In genomic region chr4:155487746-155488145, GRCm38 (mm10) we compare ENCODE assay signal across 8 mouse cellular contexts. TPM values are rescaled to one million over a fixed set of nuclear protein-coding genes. Genes with fewer than 3 reads are reported as not detected.
A peak's percentile ranks its signal among the peaks of the same experiment; 100 is the strongest.
DNase-seq lines count a peak whose midpoint lies in the region; ATAC-seq lines count a peak whose summit lies in the region.

No protein-coding gene starts in this region.

- peak overlapping the region; percentile 14; the same call in 1 of the 2 replicates for H3K9ac ChIP-seq in kidney, embryonic 16.5 days (replicated peaks; ENCODE audit: low read length)
- H3K9ac ChIP-seq in hindbrain, embryonic 14.5 days, result no peak overlapping the region; the same call in 1 of the 2 replicates
- no peak overlapping the region for H3K9ac ChIP-seq in midbrain, embryonic 14.5 days (replicated peaks; ENCODE audit: low read length)

- H3K27ac ChIP-seq in kidney, embryonic 16.5 days (ENCODE audit: low read length), result peak overlapping the region; percentile 90
- H3K27ac ChIP-seq in brown adipose tissue, adult 24 weeks (replicated peaks; ENCODE audit: low read depth, low read length), result peak overlapping the region; percentile 91
- H3K27ac ChIP-seq in hindbrain, embryonic 14.5 days, result peak overlapping the region; percentile 59; the same call in 1 of the 2 replicates
- H3K27ac ChIP-seq in midbrain, embryonic 14.5 days (replicated peaks; ENCODE audit: low read depth, low read length), result peak overlapping the region; percentile 27; the same call in 1 of the 2 replicates

- H3K4me2 ChIP-seq in kidney, embryonic 16.5 days (replicated peaks; ENCODE audit: low read depth, low read length), result peak overlapping the region; percentile 9; the same call in 1 of the 2 replicates
- H3K4me2 ChIP-seq in hindbrain, embryonic 14.5 days (replicated peaks), result no peak overlapping the region
- no peak overlapping the region for H3K4me2 ChIP-seq in midbrain, embryonic 14.5 days (ENCODE audit: low read length)

- DNase-seq in kidney, adult 11 months, result no peak
- no peak for DNase-seq in hindbrain, embryonic 14.5 days (ENCODE audit: low spot score)
- DNase-seq in midbrain, embryonic 14.5 days, result no peak
- no peak for DNase-seq in testis, postnatal 10 days (ENCODE audit: low spot score)
- DNase-seq in cerebellum, adult 9-10 months, result no peak
- DNase-seq in gastrocnemius, adult 18-20 months (ENCODE audit: low spot score), result no peak

- peaks cover 38% of the 10 kb centered on the region for H3K4me1 ChIP-seq in kidney, embryonic 16.5 days (ENCODE audit: insufficient read depth, low read length)
- H3K4me1 ChIP-seq in brown adipose tissue, adult 24 weeks (ENCODE audit: control insufficient read depth, insufficient read depth, insufficient read length, low read length), result peaks cover 51% of the 10 kb centered on the region
- H3K4me1 ChIP-seq in hindbrain, embryonic 14.5 days (replicated peaks; ENCODE audit: control insufficient read depth, insufficient read depth, low read length), result peaks cover 19% of the 10 kb centered on the region
- peaks cover 17% of the 10 kb centered on the region for H3K4me1 ChIP-seq in midbrain, embryonic 14.5 days (ENCODE audit: control insufficient read depth, insufficient read depth, low read length)

- H3K9me3 ChIP-seq in kidney, embryonic 16.5 days (ENCODE audit: low read length), result no peaks in the 10 kb centered on the region
- H3K9me3 ChIP-seq in hindbrain, embryonic 14.5 days (ENCODE audit: control insufficient read depth, low read length), result no peaks in the 10 kb centered on the region
- no peaks in the 10 kb centered on the region for H3K9me3 ChIP-seq in midbrain, embryonic 14.5 days (ENCODE audit: control insufficient read depth, low read length)

- no peaks in the 10 kb centered on the region for H3K36me3 ChIP-seq in kidney, embryonic 16.5 days (ENCODE audit: insufficient read depth, low read length)
- no peaks in the 10 kb centered on the region for H3K36me3 ChIP-seq in hindbrain, embryonic 14.5 days (replicated peaks; ENCODE audit: control insufficient read depth, insufficient read depth)
- H3K36me3 ChIP-seq in midbrain, embryonic 14.5 days (ENCODE audit: control insufficient read depth, insufficient read depth, low read length), result no peaks in the 10 kb centered on the region

- WGBS in kidney, embryonic 16.5 days, result 52% methylated on average over 3 of the region's 3 CpGs
- WGBS in hindbrain, embryonic 14.5 days, result 53% methylated on average over 3 of the region's 3 CpGs
- WGBS in midbrain, embryonic 14.5 days, result 40% methylated on average over 3 of the region's 3 CpGs

- no peak for ATAC-seq in kidney, embryonic 16.5 days (ENCODE audit: low FRiP score, low TSS enrichment)
- no peak for ATAC-seq in hindbrain, embryonic 14.5 days (ENCODE audit: low FRiP score)
- no peak for ATAC-seq in midbrain, embryonic 14.5 days (ENCODE audit: low FRiP score, low TSS enrichment)

- no peak overlapping the region for H3K4me3 ChIP-seq in kidney, embryonic 16.5 days (ENCODE audit: low read length)
- H3K4me3 ChIP-seq in brown adipose tissue, adult 24 weeks (ENCODE audit: insufficient read depth, low read depth, low read length), result no peak overlapping the region
- H3K4me3 ChIP-seq in hindbrain, embryonic 14.5 days (replicated peaks; ENCODE audit: low read length), result no peak overlapping the region
- H3K4me3 ChIP-seq in midbrain, embryonic 14.5 days (replicated peaks; ENCODE audit: low read depth, low read length), result no peak overlapping the region

- no peaks in the 10 kb centered on the region for H3K27me3 ChIP-seq in kidney, embryonic 16.5 days (ENCODE audit: insufficient read depth, low read length)
- H3K27me3 ChIP-seq in hindbrain, embryonic 14.5 days (ENCODE audit: control insufficient read depth, insufficient read depth, low read length), result no peaks in the 10 kb centered on the region
- H3K27me3 ChIP-seq in midbrain, embryonic 14.5 days (ENCODE audit: control insufficient read depth, insufficient read depth, low read length), result no peaks in the 10 kb centered on the region

RNA-seq across cellular contexts. Expression of gene Gnb1, which starts 3.4 kb away (rescaled TPM):
- polyA plus RNA-seq in kidney, embryonic 16.5 days (2015; fragmentation: Nextera tagmentation; extraction: Ambion mirVana), result 413 and 477 TPM in 2 replicates
- polyA plus RNA-seq in brown adipose tissue, adult 24 weeks (2012; ENCODE audit: insufficient read depth, insufficient read length, missing spikeins), result 193 and 220 TPM in 2 replicates
- 1,126 and 1,185 TPM in 2 replicates for polyA plus RNA-seq in hindbrain, embryonic 14.5 days (2014; fragmentation: Nextera tagmentation; extraction: Ambion mirVana)
- polyA plus RNA-seq in midbrain, embryonic 14.5 days (2014; fragmentation: Nextera tagmentation; extraction: Ambion mirVana), result 1,231 and 1,263 TPM in 2 replicates
- total RNA-seq in gastrocnemius, adult 18-20 months (2021), result 10 to 100 TPM; 48.6 to 59.8 TPM

RNA-seq across cellular contexts. Expression of gene Tmem52, which starts 18.8 kb away (rescaled TPM):
- 1.9 and 2.2 TPM in 2 replicates for polyA plus RNA-seq in kidney, embryonic 16.5 days (2015; fragmentation: Nextera tagmentation; extraction: Ambion mirVana)
- 1.1 and 3.7 TPM in 2 replicates for polyA plus RNA-seq in brown adipose tissue, adult 24 weeks (2012; ENCODE audit: insufficient read depth, insufficient read length, missing spikeins)
- polyA plus RNA-seq in hindbrain, embryonic 14.5 days (2014; fragmentation: Nextera tagmentation; extraction: Ambion mirVana), result 0.29 TPM in 1 of 2 replicates, not detected in the other
- 0.57 TPM in 1 of 2 replicates, not detected in the other for polyA plus RNA-seq in midbrain, embryonic 14.5 days (2014; fragmentation: Nextera tagmentation; extraction: Ambion mirVana)
- 100 to 1,000 TPM; 138 to 243 TPM for total RNA-seq in gastrocnemius, adult 18-20 months (2021)

Comparison
In these comparisons a context has a peak if more than half of its experiments do, and no peak if none do; other contexts are left out.
1. H3K27ac ChIP-seq: peak in every context shown above with its lines; median percentile 91 in brown adipose tissue, adult 24 weeks; 90 in kidney, embryonic 16.5 days; 59 in hindbrain, embryonic 14.5 days; 27 in midbrain, embryonic 14.5 days.